Mouse (Mus musculus) inflammation-experienced regulatory T-cells, adult 16 weeks (primary cell): ENCODE measurements around the gene 1700001O22Rik. TPM values are rescaled to one million over a fixed set of nuclear protein-coding genes. Genes with fewer than 3 reads are reported as not detected.

Experiments used
- polyA plus RNA-seq: library from polyadenylated mRNA; unstranded; fragments of 100-300 nt; shearing (Covaris generic); gene quantifications from one replicate; pipeline ENCODE4 v1.2.1, GENCODE M21; 2017

The 1700001O22Rik gene
- 1.2 TPM for polyA plus RNA-seq

GRCm38 (mm10) chr2:30803604-30804003 lies at the start of gene 1700001O22Rik:
Gene 1700001O22Rik, minus strand, starts transcription at chr2:30803661.

GRCm38 (mm10) chr2:30834373-30835022 lies 31.0 kb upstream of the 1700001O22Rik start, which contains the start of gene Prrx2:
Gene Prrx2, plus strand, starts transcription at chr2:30834972.

GRCm38 (mm10) chr2:30830283-30830795 lies 26.9 kb upstream of the 1700001O22Rik start, which contains the start of gene Asb6:
Gene Asb6, minus strand, starts transcription at chr2:30830333.

GRCm38 (mm10) chr2:30807648-30808295 lies 4.3 kb upstream of the 1700001O22Rik start, which contains the start of gene Ntmt1:
Gene Ntmt1, plus strand, starts transcription at chr2:30807826.

Other genes with a start within 250 kb of the 1700001O22Rik start
- 2.4 TPM for gene Cstad, start 208.6 kb downstream of the 1700001O22Rik start, polyA plus RNA-seq
- gene Ntmt1, start 4.2 kb upstream of the 1700001O22Rik start, polyA plus RNA-seq: 46.1 TPM
- gene Asb6, start 26.7 kb upstream of the 1700001O22Rik start, polyA plus RNA-seq: 67.5 TPM
- gene Prrx2, start 31.3 kb upstream of the 1700001O22Rik start, polyA plus RNA-seq: not detected
- not detected for gene Ptges, start 126.2 kb upstream of the 1700001O22Rik start, polyA plus RNA-seq
- gene Tor1b, start 149.3 kb upstream of the 1700001O22Rik start, polyA plus RNA-seq: 36.3 TPM
- gene Tor1a, start 164.3 kb upstream of the 1700001O22Rik start, polyA plus RNA-seq: 83.3 TPM
- gene BC005624, start 178.5 kb upstream of the 1700001O22Rik start, polyA plus RNA-seq: 95.7 TPM
- gene Usp20, start 178.6 kb upstream of the 1700001O22Rik start, polyA plus RNA-seq: 35.3 TPM